Mouse (Mus musculus): Measurements from ENCODE around the gene Gpr155.
A peak's percentile ranks its signal among the peaks of the same experiment; 100 is the strongest.

The Gpr155 gene

DNA sequence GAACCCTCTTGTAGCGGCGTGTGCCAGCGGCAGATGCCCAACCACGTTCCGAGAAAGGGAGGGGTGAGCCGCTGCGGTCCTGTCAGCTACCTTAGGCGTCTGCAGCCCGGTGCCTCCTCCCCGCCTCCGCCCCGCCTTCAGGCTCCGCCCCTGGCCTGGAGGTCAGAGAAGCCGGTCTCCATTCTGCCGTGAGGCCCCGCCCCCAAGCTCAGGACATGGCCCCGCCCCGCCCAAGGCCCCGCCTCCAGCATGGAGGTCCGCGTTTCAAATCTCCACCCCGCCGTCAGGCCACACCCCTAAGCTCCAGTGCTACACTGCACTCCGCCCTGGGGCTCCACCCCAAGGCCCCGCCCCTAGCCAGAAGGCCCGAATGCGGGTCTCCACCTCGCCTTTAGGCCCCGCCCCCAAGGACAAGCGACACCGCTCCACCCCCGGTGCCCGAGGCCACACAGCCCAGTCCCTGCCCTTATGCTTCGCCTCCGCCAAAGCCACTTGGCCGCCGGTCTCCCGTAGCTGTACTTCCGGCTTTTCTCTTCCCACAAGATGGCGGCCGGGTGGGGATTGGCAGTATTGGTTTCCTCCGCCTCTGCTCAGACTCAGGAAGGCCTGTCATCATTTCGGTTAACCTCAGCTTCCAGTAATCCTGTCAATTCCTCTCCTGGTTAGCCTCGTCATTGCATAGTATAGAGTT, at the start of gene Gpr155:
Gpr155 (minus strand) TSS at position 217 of the 691 bp plus-strand sequence.
- DNase-seq, result peak; percentile 99

DNA sequence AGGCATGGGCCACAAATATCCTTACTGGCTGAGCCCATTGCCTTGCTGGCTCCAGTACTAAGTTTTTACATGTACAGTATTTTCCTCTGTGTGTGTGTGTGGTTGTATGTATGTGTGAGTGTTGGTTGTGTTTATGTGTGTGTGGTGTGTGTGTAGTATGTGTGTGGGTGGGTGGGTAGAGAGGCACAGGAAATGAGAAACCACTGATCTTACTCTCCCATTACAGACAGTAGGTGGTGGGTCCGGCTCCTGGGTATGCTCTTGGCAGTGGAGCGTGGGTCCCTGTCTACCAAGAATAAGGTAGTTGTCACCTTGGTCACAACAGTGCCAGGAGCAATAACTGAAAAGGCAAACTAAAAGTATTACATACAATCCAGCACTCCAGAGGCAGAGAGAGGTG, 49.5 kb upstream of the Gpr155 start:
- no peak for DNase-seq

DNA sequence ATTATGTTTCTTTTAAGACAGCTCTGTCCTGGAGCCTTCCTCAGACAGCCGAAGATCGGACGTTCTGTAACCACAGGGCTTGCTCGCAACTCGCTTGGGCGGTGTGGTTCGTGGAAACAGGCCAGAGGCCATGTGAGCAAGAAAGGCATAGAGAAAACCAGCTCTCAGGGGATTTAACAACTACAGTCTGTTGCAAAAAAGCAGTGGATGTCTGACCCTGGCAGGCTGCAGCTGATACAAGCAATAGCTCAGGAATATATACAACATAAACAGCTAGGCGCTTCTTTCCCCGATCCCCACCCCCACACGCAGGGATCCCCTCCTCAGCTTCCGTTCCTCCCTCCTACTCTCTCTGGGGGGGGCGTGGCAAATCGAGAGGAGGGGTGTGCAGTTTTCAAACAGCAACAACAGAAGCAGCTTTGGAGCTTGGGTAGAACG, 45.6 kb upstream of the Gpr155 start:
- DNase-seq, result no peak

DNA sequence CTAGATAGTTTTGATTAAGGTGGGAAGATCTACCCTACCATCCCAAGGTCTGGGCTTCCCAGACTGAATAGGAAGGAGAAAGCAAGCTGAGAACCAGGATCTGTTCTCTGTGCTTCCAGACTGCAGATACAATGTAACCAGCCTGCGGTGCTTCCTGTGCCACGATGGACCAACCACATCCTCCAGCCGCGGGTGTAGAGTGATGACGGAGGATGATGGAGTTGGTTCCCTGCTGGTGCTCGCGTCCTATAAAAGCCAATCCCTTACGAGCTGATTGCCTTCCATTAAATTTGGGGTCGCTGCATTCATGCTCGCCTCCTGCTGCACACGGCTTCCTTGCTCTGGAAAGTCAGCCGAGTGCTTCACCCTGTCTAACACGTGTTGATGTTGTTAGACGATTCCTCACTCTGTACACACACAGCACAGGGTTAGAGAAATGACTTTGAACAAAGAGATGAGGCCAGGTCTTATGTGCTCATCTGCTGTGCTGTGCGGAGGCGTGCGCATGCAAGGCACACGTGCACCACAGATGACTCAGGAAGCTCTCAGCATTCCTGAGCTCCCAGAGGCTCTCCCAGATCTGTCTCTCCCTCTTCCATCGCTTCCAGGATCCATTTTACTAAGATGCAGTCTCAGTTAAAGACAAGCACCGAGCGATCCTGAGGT, 42.6 kb upstream of the Gpr155 start:
- no peak for DNase-seq

DNA sequence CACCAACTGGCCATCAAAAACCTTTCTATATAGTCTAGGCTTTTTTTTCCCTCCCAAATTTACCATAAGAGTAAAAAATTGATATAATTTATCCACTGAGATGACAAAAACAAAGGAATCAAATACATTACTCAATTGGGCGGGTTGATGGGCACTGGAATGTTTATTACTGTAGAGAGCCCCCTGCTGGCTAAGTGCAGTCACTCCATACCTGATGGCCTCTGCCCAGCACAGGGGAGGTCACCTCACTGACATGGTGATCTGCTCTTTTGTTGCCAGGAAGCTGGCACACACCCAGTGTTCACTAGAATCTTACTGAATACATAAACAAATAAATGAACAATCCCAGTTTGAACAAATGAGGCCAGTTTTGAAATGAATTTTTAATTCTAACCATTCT, 40.9 kb upstream of the Gpr155 start:
- DNase-seq, result peak; percentile 52

DNA sequence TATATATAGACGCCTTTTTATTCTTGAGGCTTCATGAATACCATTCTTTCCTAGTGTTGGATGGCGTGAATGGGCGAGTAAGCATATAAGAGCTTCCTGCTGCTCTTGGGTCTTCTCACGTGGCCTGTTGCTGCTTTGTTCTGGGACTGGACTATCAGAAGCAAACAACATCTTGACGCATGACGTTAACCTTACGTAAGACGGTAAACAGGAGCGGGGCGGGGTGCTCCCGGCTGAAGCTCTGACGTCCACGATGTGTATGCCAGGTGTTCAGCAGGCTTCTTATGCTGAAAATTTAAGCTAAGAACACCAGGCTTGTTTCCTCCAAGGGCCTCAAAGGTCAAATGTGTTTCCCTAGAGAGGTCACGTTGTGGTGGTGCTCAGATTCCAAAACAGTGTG, 39.5 kb upstream of the Gpr155 start:
- DNase-seq, result no peak

DNA sequence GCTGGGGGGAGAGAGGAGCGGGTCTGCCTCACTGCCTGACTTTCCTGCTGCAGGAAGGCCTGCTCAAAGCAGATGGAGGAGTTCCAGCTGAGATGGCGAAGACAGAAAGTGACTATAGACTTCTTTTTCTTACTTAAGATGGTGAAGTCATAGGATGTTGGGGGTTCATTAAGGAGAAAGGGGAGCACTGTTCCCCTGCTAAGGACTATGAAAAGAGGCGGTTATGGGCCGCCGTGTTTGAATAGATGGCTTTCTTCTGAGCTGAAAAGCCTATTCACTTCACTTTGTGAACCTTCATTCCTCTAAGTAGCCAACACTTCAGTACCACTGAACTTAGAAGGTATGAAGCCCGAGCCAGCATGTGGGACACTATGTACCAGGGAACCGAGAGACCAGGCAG, 33.4 kb upstream of the Gpr155 start:
- no peak for DNase-seq

DNA sequence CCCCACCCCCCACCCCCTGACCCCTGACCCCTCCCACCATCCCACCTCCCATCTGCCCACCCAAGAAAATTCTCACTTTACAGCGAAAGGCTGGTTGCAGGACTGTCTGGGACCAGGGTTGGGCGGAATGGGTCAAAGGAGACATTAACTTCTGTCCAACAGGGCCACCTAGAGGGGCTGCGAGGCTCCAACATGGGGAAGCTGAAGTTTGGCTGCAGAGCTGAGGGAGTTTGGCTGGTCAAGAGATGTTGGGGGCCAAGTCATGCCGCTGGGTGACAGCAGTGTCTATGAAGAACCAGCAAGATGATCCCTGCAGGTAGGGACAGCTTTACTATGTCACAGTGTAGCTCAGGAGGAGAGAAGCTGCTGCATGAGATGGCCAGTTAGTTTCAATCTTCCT, 32.9 kb upstream of the Gpr155 start:
- no peak for DNase-seq

DNA sequence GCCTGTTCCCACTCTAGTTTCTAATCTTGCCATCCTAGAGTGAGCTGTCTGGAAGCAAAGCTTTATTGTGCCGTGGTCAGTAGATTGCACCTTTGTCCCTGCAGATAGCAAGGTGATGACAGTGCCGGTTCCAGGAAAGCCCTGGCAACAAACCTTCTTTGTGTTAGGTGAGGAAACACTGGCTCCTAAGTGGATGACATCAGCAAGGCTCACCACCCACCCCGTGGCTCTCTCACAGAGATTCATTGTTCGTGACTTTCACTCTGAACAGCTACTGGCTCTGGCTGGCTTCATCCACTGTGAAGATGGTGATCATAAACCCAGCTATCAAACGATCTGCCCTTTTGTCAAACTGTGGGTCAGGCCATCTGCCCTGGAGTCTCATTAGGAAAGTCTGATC, 29.5 kb upstream of the Gpr155 start:
- no peak for DNase-seq

DNA sequence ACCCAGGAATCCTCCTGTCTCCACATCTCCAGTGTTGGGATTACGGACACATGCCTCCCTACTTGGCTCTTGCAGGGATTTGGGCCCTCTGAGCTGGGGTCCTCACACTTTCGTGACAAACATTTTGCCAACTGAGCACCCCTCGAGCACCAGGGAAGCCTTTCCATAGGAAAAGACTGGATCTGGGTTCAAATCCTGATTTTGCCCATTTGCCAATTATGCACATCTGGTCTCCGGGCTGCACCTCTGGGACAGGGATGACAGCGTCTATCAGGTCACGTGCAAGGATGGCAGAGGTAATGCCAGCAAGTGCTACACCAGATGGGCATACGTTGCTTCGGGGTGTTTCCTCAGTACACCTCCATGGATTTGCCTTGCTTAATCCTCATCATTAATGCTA, 23.7 kb upstream of the Gpr155 start:
- DNase-seq, result no peak

DNA sequence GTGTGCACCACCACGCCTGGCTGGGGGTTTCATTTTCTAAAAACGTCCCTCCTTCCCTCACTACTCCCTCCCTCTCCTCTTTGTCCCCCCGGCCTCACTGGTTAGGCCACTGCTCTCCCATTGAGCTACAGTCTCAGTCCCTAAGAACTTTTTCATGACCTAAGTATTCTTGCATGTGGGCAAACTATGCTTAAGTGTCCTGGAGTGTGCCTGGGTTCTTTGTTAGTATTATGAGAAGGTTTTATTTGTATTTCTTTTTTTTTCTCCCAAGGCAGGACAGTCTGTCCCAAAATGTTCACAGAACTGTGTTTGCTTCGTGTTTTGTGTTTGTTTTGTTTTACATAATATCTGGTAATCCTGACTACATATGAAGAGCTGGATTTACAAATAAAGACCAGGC, 21.3 kb upstream of the Gpr155 start:
- DNase-seq, result no peak

DNA sequence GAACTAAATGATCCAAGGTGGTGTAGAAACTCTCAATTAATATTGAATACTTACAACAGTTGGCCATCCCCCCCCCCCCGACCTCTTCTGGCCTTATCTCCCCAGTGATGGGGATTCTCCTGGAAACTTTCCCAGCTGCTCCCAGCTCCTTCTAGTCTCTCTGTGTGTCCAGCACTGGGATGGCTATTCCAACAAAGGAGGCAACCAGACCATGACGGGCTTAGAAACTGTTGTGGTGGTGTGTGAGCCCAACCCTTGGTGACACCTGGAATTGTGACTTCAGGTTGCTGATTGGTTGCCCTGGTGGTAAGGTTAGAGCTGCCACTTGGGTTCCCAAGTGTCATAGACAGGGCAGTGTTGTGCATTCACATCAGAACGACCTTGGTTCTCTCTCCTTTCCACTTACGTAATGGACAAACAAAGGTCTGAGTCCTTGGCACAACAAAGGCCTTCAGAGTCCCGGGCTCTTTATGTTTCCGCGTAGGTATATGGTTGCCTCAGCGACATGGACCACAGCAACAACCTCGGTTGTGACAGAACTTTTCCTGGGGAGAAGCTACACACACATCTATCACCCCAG, 20.1 kb upstream of the Gpr155 start:
- no peak for DNase-seq

DNA sequence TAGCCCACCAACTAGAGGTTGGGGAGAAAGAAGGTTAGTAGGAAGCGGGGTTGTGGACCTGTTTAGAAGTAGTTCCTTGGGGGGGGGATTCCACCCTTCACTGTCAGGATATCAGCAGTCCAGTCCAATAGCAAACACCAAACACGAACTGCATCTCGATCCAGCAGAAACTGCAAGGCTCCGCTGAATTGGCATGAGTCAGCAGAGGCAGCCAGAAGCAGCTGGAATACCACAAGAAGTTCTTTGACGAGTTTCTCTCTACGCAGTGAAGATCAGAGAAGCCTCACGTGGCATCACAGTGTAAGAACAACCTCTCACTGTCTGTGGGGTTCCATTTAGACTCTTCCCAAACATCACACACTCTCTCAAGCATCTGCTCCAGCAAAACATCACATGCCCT, 18.6 kb upstream of the Gpr155 start:
- no peak for DNase-seq

DNA sequence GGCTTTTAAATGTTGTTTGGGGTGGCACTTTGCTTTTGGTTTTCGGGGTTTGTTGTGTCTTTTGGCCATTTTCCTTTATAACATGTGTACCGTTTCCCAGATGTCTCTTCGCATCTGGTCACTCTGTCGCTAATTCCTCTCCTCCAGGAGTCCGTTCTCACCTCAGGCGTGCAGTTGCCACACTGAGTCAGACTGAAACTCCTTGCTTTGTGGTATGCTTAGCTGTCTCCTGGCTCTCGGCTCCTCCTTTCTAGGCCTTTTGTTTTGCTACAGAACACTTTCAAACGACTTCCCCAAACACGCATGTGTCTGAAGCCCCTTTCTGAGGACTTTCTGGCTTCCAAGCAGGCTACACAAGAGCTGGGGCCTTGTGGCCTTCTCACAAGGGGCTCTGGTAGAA, 18.1 kb upstream of the Gpr155 start:
- DNase-seq, result no peak

DNA sequence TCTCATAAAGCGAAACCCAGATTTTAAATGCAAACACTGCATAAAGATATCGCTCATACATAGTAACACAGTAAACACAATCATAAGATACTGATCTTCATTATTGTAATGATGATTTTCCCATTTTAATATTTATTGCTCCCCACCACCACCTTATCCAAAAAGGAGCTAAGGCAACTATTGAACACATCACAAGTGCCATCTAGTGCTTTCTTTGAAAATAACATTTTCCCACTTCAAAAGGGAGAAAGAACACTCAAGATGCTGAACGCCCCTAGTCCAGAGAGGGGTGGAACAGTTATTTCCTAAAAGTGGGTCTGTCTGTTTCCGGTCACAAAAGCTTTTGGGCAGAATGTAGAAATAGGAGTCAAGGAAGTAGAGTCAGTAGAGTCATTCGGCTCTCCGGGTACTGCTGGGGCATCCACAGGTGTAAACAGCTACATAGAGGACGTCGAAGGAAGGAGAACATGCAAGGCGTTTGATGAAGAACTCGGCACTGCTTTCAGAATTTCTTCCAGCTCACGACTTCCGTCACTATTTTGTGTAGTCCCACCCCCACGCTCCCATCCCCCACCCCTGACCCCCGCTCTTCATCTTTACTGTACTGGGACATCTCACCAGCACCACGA, 17.1 kb upstream of the Gpr155 start:
- DNase-seq, result no peak

DNA sequence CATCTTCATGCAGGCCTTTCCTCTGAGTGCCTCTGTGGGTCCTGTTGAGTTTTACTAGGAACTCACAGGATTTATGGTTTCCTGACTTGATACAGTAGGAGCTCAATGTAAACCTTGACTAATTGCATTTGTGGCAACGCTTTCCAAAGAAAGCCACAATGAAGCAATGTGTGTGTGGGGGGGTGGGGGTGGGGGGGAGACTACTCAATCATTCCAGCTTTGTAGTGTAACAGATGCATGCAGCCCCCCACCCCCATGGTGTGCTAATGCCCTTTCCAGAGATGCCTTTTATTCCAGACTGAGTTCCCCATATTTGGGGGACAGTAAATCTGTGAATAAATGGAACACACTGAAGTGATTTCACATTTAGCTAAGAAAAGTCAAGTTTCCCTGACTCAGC, 15.3 kb upstream of the Gpr155 start:
- no peak for DNase-seq

DNA sequence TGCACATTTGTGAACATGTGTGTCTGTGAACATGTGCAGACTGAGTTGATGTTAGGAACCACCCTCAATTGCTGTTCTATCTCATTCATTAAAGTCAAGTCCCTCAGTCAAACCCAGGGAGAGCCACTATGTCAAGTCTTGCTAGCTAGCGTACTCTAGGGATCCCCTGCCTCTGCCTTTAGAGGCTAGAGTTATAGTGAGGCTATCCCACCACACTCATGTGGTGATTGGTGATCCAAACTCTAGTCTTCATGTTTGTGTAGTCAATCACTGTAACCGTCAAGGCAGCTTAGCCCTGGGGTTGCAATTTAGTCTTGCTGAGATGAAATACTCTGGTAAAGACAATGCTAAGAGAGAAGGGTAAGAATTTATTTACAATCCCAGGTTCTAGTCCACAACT, 11.1 kb upstream of the Gpr155 start:
- no peak for DNase-seq

DNA sequence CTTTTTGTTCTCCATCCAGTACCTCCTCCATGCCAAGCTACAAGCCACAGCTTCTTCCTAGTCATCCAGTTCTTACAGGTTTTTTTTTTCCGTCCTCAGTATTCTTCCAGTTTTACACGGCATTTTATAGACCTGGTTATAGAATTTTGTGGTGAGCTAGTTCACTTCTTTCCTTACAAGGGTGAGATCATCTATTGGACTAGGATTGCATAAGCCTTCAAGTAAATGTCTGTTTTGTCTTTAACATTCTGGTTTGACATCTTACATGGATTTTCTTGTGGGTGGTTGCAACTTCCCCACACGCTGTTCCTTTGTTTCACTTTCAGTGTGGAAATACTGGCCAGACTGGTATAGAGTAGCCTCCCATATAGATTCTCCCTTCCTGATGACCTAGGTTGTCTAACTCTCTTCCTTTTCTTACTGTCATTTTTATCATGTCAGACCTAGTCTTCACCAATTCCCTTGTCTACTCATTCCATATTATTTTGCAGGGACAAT, 10.5 kb upstream of the Gpr155 start:
- DNase-seq, result no peak

DNA sequence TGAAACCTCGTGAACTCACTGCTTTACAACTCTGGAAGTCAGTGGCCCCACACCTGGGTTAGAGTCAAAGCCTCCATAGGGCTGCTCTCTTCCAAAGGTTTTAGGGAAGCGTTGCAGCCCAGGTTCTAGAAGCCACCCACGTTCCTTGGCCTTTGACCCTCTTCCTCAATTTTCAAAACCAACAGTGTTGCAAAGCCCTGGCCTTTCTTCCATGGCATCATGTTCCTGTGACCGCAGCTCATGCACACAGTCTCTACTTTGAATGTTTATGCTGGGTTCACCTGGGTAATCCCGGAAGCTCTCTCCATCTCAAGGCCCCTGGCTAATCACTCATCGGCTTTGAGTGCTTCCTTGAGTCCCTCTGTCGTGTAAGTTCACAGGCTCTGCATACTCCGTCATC, 9.1 kb upstream of the Gpr155 start:
- DNase-seq, result no peak

DNA sequence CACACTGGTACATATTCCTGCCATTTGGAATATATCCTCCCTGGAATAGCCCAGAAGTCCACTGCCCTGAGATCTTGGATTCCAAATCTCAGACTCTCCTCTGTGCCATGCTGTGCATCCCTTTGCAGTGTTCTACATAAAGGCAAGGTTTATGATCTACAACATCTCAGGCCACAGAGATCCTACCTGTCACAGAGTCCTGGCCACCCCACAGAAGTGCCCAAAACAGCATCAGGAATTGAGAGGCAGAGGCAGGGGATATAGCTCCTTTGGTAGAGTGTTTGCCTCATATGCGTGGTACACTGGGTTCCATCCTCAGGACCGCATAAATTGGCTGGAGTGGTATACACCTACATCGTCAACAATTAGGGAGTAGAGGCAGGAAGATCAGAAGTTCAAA, 8.1 kb upstream of the Gpr155 start:
- DNase-seq, result no peak

DNA sequence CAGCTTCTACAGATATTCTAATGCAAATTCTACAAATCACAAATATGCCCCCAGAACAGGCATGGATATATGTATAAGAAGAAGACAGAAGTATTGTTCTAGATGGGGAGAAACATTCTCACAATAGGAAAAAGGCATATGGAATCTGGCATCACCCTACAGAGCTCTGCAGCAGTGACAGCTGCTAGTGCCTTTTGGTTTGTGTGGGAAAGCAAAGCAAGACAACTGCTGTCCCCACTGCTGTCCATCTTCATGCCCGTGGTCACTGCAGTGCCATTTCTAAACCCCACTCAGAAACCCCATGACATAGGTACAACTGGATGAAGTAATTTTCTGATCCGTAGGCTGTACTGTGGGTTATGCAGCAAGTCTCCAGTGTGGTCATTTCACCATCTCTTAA, 6.4 kb upstream of the Gpr155 start:
- no peak for DNase-seq

DNA sequence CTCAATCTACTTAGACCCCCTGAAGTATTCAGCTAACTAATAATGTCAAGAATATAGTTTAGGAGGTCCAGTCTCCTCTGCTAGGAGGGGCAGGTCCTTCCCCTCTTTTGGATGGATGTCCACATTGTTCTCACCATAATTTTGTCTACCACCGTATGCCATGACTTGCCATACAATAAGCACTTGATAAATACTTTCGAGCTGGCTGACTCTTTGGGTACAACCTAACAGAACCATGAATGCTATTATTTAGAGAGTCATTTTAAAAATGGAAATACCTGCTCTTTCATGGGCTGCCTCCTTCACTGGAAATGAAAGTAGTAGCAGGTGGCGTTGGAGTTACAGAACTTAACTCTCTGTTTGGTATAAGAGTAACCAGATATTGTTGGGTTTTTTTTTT, 3.6 kb upstream of the Gpr155 start:
- no peak for DNase-seq

DNA sequence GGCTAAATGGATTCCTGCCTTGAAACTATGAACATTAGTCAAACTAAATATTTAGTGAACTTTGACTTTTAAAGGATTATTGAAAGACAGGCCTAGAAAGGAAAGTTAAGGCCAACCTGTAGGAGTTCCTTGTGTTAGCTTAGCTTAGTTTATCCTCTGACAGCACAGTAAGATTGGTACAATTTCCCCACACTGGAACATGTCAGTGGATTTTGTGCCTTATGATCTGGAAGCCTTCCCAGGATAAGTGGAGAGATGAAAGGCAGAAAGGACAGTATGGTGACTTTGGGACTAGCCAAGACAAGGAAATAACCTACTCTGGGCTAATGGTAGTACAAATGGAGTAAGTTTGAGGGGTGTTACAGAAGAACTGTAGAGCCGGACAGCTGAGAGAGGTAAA, 1.4 kb upstream of the Gpr155 start:
- no peak for DNase-seq
